ENCODE assay signal across 19 mouse cellular contexts in genomic region chr11:114019087-114019486, GRCm38 (mm10). TPM values are rescaled to one million over a fixed set of nuclear protein-coding genes. Genes with fewer than 3 reads are reported as not detected.
DNase-seq lines count a peak whose midpoint lies in the region; ATAC-seq lines count a peak whose summit lies in the region.
"Had no signal": no experiment of that assay in that cellular context is flagged by ENCODE, and none has a peak within 500 bp of the region (broad histone marks: within the 10 kb centered on the region; RNA-seq: fewer than 3 reads in every experiment).

No protein-coding gene starts in this region.

- 14% methylated on average over 11 of the region's 11 CpGs for WGBS in forebrain, embryonic 13.5 days
- WGBS in forebrain, embryonic 10.5 days: 58% methylated on average over 11 of the region's 11 CpGs
- WGBS in midbrain, embryonic 14.5 days: 15% methylated on average over 11 of the region's 11 CpGs
- 17% methylated on average over 11 of the region's 11 CpGs for WGBS in midbrain, embryonic 15.5 days
- 17% methylated on average over 11 of the region's 11 CpGs for WGBS in hindbrain, embryonic 12.5 days

- peak; percentile 72 for ATAC-seq in forebrain, embryonic 13.5 days
- no peak for ATAC-seq in midbrain, embryonic 14.5 days (ENCODE audit: low FRiP score, low TSS enrichment)
- no peak for ATAC-seq in midbrain, embryonic 15.5 days (replicated peaks)
- peak; percentile 17; the same call in 1 of the 2 replicates for ATAC-seq in hindbrain, embryonic 12.5 days (ENCODE audit: low FRiP score)

- H3K36me3 ChIP-seq in forebrain, embryonic 13.5 days (ENCODE audit: poor library complexity, severe bottlenecking): no peaks in the 10 kb centered on the region
- H3K36me3 ChIP-seq in forebrain, embryonic 10.5 days (replicated peaks): no peaks in the 10 kb centered on the region
- no peaks in the 10 kb centered on the region for H3K36me3 ChIP-seq in midbrain, embryonic 14.5 days (ENCODE audit: control insufficient read depth, insufficient read depth, low read length)
- no peaks in the 10 kb centered on the region for H3K36me3 ChIP-seq in midbrain, embryonic 15.5 days (replicated peaks)
- H3K36me3 ChIP-seq in hindbrain, embryonic 12.5 days: no peaks in the 10 kb centered on the region
- H3K36me3 ChIP-seq: G1E; limb, embryonic 15.5 days; liver, embryonic 15.5 days; midbrain, embryonic 12.5 days had no signal

- H3K27ac ChIP-seq in forebrain, embryonic 13.5 days: 0 out of 2 replicates have a peak overlapping the region, but pooled peaks have one; percentile 31
- H3K27ac ChIP-seq in forebrain, embryonic 10.5 days: no peak overlapping the region
- no peak overlapping the region for H3K27ac ChIP-seq in midbrain, embryonic 14.5 days (replicated peaks; ENCODE audit: low read depth, low read length)
- H3K27ac ChIP-seq in midbrain, embryonic 15.5 days: no peak overlapping the region
- 0 out of 2 replicates have a peak overlapping the region, but pooled peaks have one; percentile 12 for H3K27ac ChIP-seq in hindbrain, embryonic 12.5 days
- H3K27ac ChIP-seq: limb, embryonic 15.5 days; liver, embryonic 15.5 days; macrophage; midbrain, embryonic 12.5 days had no signal

- peak overlapping the region; percentile 16; the same call in 1 of the 2 replicates for H3K9ac ChIP-seq in forebrain, embryonic 13.5 days
- H3K9ac ChIP-seq in midbrain, embryonic 14.5 days (replicated peaks; ENCODE audit: low read length): 0 out of 2 replicates have a peak overlapping the region, but pooled peaks have one; percentile 3
- H3K9ac ChIP-seq in midbrain, embryonic 15.5 days: no peak overlapping the region
- H3K9ac ChIP-seq in hindbrain, embryonic 12.5 days: no peak overlapping the region; the same call in 1 of the 2 replicates
- H3K9ac ChIP-seq: limb, embryonic 15.5 days; liver, embryonic 15.5 days; midbrain, embryonic 12.5 days had no signal

- H3K4me2 ChIP-seq in forebrain, embryonic 13.5 days: peak overlapping the region; percentile 22
- no peak overlapping the region for H3K4me2 ChIP-seq in midbrain, embryonic 14.5 days (ENCODE audit: low read length)
- no peak overlapping the region for H3K4me2 ChIP-seq in midbrain, embryonic 15.5 days
- H3K4me2 ChIP-seq in hindbrain, embryonic 12.5 days (replicated peaks): no peak overlapping the region
- H3K4me2 ChIP-seq: limb, embryonic 15.5 days; liver, embryonic 15.5 days; midbrain, embryonic 12.5 days had no signal

- no peak overlapping the region for H3K4me3 ChIP-seq in forebrain, embryonic 13.5 days
- no peak overlapping the region for H3K4me3 ChIP-seq in forebrain, embryonic 10.5 days
- H3K4me3 ChIP-seq in midbrain, embryonic 14.5 days (replicated peaks; ENCODE audit: low read depth, low read length): no peak overlapping the region
- H3K4me3 ChIP-seq in midbrain, embryonic 15.5 days: no peak overlapping the region
- H3K4me3 ChIP-seq in hindbrain, embryonic 12.5 days: no peak overlapping the region
- H3K4me3 ChIP-seq: limb, embryonic 15.5 days; liver, embryonic 15.5 days; midbrain, embryonic 12.5 days had no signal

- H3K27me3 ChIP-seq in forebrain, embryonic 13.5 days: peaks cover 42% of the 10 kb centered on the region
- peaks cover 90% of the 10 kb centered on the region for H3K27me3 ChIP-seq in forebrain, embryonic 10.5 days (ENCODE audit: poor library complexity, severe bottlenecking)
- H3K27me3 ChIP-seq in midbrain, embryonic 14.5 days (ENCODE audit: control insufficient read depth, insufficient read depth, low read length): no peaks in the 10 kb centered on the region
- H3K27me3 ChIP-seq in midbrain, embryonic 15.5 days (replicated peaks): no peaks in the 10 kb centered on the region
- no peaks in the 10 kb centered on the region for H3K27me3 ChIP-seq in hindbrain, embryonic 12.5 days
- H3K27me3 ChIP-seq: liver, embryonic 15.5 days had no signal

- H3K4me1 ChIP-seq in forebrain, embryonic 13.5 days: peaks cover 51% of the 10 kb centered on the region
- peaks cover 66% of the 10 kb centered on the region for H3K4me1 ChIP-seq in forebrain, embryonic 10.5 days
- peaks cover 52% of the 10 kb centered on the region for H3K4me1 ChIP-seq in midbrain, embryonic 14.5 days (ENCODE audit: control insufficient read depth, insufficient read depth, low read length)
- H3K4me1 ChIP-seq in midbrain, embryonic 15.5 days: peaks cover 50% of the 10 kb centered on the region
- H3K4me1 ChIP-seq in hindbrain, embryonic 12.5 days: peaks cover 57% of the 10 kb centered on the region
- H3K4me1 ChIP-seq: liver, embryonic 15.5 days had no signal

- DNase-seq in forebrain, embryonic 10.5 days (ENCODE audit: extremely low spot score, low spot score): no peak
- no peak for DNase-seq in midbrain, embryonic 14.5 days
- DNase-seq in T-cell, adult 2 months (ENCODE audit: low spot score): no peak
- DNase-seq in gastrocnemius, postnatal 25 days: no peak
- DNase-seq: adrenal gland, postnatal 36 days; cerebellum, adult 2 months; heart, adult 11 months; kidney, adult 2 months; kidney, postnatal 36 days; right cerebral cortex, adult 18-20 months; thymus, postnatal 25 days had no signal

- H3K9me3 ChIP-seq in forebrain, embryonic 13.5 days (replicated peaks): no peaks in the 10 kb centered on the region
- no peaks in the 10 kb centered on the region for H3K9me3 ChIP-seq in forebrain, embryonic 10.5 days
- H3K9me3 ChIP-seq in midbrain, embryonic 14.5 days (ENCODE audit: control insufficient read depth, low read length): no peaks in the 10 kb centered on the region
- no peaks in the 10 kb centered on the region for H3K9me3 ChIP-seq in midbrain, embryonic 15.5 days
- H3K9me3 ChIP-seq in hindbrain, embryonic 12.5 days (replicated peaks): no peaks in the 10 kb centered on the region
- H3K9me3 ChIP-seq: limb, embryonic 15.5 days; liver, embryonic 15.5 days; midbrain, embryonic 12.5 days had no signal

RNA-seq across cellular contexts. Expression of gene Sdk2, which starts 47.8 kb away (rescaled TPM):
- 1.6 and 1.8 TPM in 2 replicates for polyA plus RNA-seq in forebrain, embryonic 13.5 days (2015; fragmentation: Nextera tagmentation; extraction: Ambion mirVana)
- polyA plus RNA-seq in forebrain, embryonic 10.5 days (2016; fragmentation: Nextera tagmentation; extraction: Ambion mirVana): 0.87 and 1.5 TPM in 2 replicates
- 3.5 and 5.3 TPM in 2 replicates for polyA plus RNA-seq in midbrain, embryonic 14.5 days (2014; fragmentation: Nextera tagmentation; extraction: Ambion mirVana)
- 4.6 and 6.0 TPM in 2 replicates for polyA plus RNA-seq in midbrain, embryonic 15.5 days (2015; fragmentation: Nextera tagmentation; extraction: Ambion mirVana)
- polyA plus RNA-seq in hindbrain, embryonic 12.5 days (2016; fragmentation: Nextera tagmentation; extraction: Ambion mirVana): 6.4 and 7.1 TPM in 2 replicates
- 1 to 10 TPM in 1 of 2 experiments, under 1 TPM in 1; 0.75 to 1.4 TPM for total RNA-seq in gastrocnemius, postnatal 25 days (2021)
- polyA plus RNA-seq: G1E had no signal

Comparison
In these comparisons a context has a peak if more than half of its experiments do, and no peak if none do; other contexts are left out.
1. H3K27ac ChIP-seq: peak in forebrain, embryonic 13.5 days (single experiment) and hindbrain, embryonic 12.5 days (single experiment); none in forebrain, embryonic 10.5 days (single experiment), midbrain, embryonic 14.5 days (single experiment) and midbrain, embryonic 15.5 days (single experiment).
2. H3K9ac ChIP-seq: peak in forebrain, embryonic 13.5 days (single experiment) and midbrain, embryonic 14.5 days (single experiment); none in midbrain, embryonic 15.5 days (single experiment) and hindbrain, embryonic 12.5 days (single experiment).
3. ATAC-seq: peak in forebrain, embryonic 13.5 days (single experiment) and hindbrain, embryonic 12.5 days (single experiment); none in midbrain, embryonic 14.5 days (single experiment) and midbrain, embryonic 15.5 days (single experiment).